Mouse (Mus musculus) bone marrow macrophage, adult 2 months (primary cell): ENCODE measurements around the gene Zfp110.

Experiments
- CTCF ChIP-seq: IDR thresholded peaks from 2 replicates; pipeline ENCODE4 v1.5.1; 2012; ENCODE audit warnings: low read depth, mild to moderate bottlenecking, low read length, moderate library complexity
- POLR2A ChIP-seq: IDR thresholded peaks from 2 replicates; pipeline ENCODE4 v1.6.1; 2012; ENCODE audit warnings: mild to moderate bottlenecking, low read depth, low read length, borderline replicate concordance

DNA sequence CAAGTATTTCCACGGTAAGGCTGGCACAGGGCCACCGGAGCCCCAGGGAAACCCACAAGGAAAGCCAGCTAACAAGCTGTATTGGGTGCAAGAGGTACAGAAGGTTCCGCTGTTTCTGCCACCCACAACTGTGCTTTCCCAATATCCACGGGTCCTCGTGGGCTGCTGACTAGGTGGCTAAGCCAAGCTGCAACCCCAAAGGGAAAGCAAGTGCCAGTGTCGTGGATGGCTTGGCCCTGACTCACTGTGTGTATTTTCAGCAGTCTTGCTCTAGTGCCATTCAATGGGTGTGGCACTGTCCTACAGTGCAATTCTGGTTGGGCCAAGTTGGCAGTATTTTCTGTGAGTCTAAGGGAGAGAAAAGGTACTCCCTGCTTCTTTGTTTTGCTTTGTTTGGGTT, 47.2 kb upstream of the Zfp110 start:
- no peak for TF ChIP-seq POLR2A
- TF ChIP-seq CTCF: no peak
